Mouse (Mus musculus): ENCODE data around the gene Dcakd. TPM values are rescaled to one million over a fixed set of nuclear protein-coding genes. Genes with fewer than 3 reads are reported as not detected.

The Dcakd gene
- total RNA-seq, 2 experiments from 2014 or later: 76.4 to 77.9 TPM

GRCm38 (mm10) chr11:103046286-103046685 is 18.2 kb upstream of the Dcakd start:
- DNase-seq: no peak

- DNase-seq: no peak
These were observed 15.8 kb upstream of the Dcakd start for GRCm38 (mm10) chr11:103043982-103044381.

GRCm38 (mm10) chr11:103042828-103043227 is 14.7 kb upstream of the Dcakd start:
- peak; percentile 39 for DNase-seq

- no peak for DNase-seq
These were observed 9.9 kb upstream of the Dcakd start for GRCm38 (mm10) chr11:103038037-103038436.

- DNase-seq: no peak
These were observed 8.8 kb upstream of the Dcakd start for GRCm38 (mm10) chr11:103036881-103037465.

- no peak for DNase-seq
These were observed 6.9 kb upstream of the Dcakd start for GRCm38 (mm10) chr11:103035007-103035406.

- DNase-seq: no peak
These were observed 4.9 kb upstream of the Dcakd start for GRCm38 (mm10) chr11:103033030-103033429.

GRCm38 (mm10) chr11:103027570-103028175 is 460 bp downstream of the Dcakd start:
- no peak for DNase-seq

GRCm38 (mm10) chr11:103026901-103027300 is 1.2 kb downstream of the Dcakd start:
- no peak for DNase-seq

GRCm38 (mm10) chr11:103023974-103024373 is 4.2 kb downstream of the Dcakd start:
- DNase-seq: no peak

GRCm38 (mm10) chr11:103020713-103021335 is 7.3 kb downstream of the Dcakd start:
- no peak for DNase-seq

GRCm38 (mm10) chr11:103019325-103019724 is 8.8 kb downstream of the Dcakd start:
- no peak for DNase-seq

- DNase-seq: no peak
These were observed 9.3 kb downstream of the Dcakd start for GRCm38 (mm10) chr11:103018860-103019259.

- DNase-seq: no peak
These were observed 10.5 kb downstream of the Dcakd start for GRCm38 (mm10) chr11:103017661-103018060.

GRCm38 (mm10) chr11:103016930-103017329 is 11.2 kb downstream of the Dcakd start:
- peak; percentile 99 for DNase-seq

GRCm38 (mm10) chr11:103015881-103016825 is 12.0 kb downstream of the Dcakd start:
- DNase-seq: no peak

- DNase-seq: no peak
These were observed 17.0 kb downstream of the Dcakd start for GRCm38 (mm10) chr11:103011206-103011497.

GRCm38 (mm10) chr11:103010454-103011205 is 17.5 kb downstream of the Dcakd start:
- no peak for DNase-seq

GRCm38 (mm10) chr11:103009208-103009607 is 18.9 kb downstream of the Dcakd start:
- DNase-seq: no peak

GRCm38 (mm10) chr11:103008558-103008957 is 19.6 kb downstream of the Dcakd start:
- DNase-seq: no peak

- DNase-seq: no peak
These were observed 21.2 kb downstream of the Dcakd start for GRCm38 (mm10) chr11:103007001-103007340.

- DNase-seq: no peak
These were observed 21.7 kb downstream of the Dcakd start for GRCm38 (mm10) chr11:103006286-103007000.

All from heart, postnatal 4 days (tissue).